Mouse (Mus musculus) stomach, postnatal 0 days (tissue): ENCODE results near the gene Ugt1a8.

Experiments
- CTCF ChIP-seq: IDR thresholded peaks from 2 replicates; pipeline ENCODE4 v1.5.1; 2016; ENCODE audit warnings: antibody characterized with exemption, low read depth, mild to moderate bottlenecking, moderate library complexity
- EP300 ChIP-seq: optimal IDR thresholded peaks from 2 replicates; pipeline ENCODE3; 2016; ENCODE audit warnings: antibody characterized with exemption

DNA sequence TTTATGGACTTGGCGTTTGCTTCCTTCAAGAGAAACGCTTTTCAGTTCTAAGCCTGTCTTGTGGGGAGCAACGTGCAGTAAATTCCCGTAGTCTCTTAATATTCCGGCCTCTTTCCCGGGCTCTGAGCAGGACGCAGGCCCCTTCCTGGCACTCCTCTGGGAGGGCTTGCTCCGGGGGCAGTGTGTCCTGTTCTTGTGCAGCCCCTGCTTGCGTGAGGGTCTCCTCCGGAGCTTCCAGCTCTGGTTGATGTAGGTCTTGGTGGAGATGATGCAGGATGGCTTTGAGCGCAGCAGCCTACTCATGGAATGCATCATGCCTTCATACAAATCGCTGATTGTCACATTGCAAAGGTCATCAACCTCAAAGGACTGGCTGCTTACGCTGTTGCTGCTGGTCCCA, 178.5 kb downstream of the Ugt1a8 start:
- TF ChIP-seq CTCF = no peak
- no peak for TF ChIP-seq EP300
